Mouse (Mus musculus) spleen, postnatal 10 days (tissue): Measurements from ENCODE around the gene Apol11b.
"Not testable (repeated sequence)": the region's sequence is repeated elsewhere in the genome, so short reads cannot be mapped to it uniquely, and the experiment has no call there.

ENCODE experiments used
- DNase-seq, 2 experiments: peaks; one replicate each; pipeline ENCODE4 v3.0.0; 2021 to 2022; ENCODE audit warnings: low spot score in 2 of 2

The Apol11b gene

DNA sequence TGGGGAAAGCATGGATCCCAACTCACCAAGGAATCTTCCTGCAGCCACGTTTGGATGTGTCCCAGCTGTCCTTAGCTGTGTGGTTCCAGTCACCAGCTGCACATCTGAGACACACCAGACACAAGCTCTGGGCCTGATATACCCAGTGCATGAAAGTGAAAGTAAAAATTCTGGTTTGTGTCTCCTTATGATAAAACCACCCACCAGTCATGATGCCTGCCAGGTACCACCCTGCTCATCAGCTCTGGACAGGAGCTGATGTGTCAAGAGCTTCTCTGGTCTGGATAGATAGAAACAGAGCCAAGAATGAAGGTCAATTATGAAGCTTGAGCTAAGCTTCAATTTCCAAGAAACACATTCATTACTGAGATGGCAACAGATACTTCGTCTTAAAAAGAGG is at the start of gene Apol11b:
TSS of gene Apol11b (minus strand) at position 111 of the 400 bp plus-strand sequence.
- not testable (repeated sequence) for DNase-seq

DNA sequence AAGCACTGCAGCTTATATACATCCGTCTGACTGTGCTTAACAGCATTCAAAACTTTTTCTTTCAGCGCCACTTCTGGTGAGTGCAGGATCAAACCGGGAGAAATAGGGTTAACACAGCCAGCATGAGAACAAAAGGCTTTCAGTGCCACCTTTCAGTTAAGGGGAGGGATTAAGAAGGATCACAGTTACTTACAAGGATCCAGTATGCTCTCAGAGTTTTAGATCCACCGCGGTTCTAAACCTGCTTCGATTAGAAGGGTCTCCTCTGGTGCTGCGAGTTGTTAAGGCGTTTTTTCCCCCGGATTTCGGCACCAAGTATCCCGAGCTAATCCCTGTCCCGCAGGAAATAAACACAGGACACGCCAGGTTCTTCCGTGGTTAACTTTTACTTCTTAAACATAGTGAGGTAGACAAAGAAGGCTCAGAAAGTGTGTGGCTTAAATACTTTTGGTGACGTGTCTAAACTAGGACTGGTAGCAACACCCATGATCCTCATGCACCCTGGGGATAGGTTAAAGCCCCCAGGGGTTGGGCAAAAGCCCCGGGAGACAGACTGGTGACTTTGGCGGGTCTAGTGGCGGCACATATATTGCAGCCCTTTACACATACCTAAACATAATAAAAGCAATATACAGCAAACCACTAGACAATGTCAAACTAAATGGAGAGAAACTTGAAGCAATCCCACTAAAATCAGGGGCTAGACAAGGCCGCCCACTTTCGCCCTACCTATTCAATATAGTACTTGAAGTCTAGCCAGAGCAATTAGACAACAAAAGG is 48.6 kb upstream of the Apol11b start:
- DNase-seq = not testable (repeated sequence)

DNA sequence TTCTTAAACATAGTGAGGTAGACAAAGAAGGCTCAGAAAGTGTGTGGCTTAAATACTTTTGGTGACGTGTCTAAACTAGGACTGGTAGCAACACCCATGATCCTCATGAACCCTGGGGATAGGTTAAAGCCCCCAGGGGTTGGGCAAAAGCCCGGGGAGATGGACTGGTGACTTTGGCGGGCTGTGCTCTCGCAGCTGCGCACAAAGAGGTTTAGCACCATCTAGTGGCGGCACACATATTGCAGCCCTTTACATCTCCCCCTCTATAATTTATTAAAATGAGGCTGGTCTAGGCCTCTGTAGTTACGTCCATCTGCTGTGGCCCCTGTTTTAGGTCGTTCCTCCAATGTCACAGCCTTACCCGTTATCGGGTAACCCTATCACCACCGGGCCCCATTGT is 40.9 kb upstream of the Apol11b start:
- peak; percentile 16 to 60 for DNase-seq

DNA sequence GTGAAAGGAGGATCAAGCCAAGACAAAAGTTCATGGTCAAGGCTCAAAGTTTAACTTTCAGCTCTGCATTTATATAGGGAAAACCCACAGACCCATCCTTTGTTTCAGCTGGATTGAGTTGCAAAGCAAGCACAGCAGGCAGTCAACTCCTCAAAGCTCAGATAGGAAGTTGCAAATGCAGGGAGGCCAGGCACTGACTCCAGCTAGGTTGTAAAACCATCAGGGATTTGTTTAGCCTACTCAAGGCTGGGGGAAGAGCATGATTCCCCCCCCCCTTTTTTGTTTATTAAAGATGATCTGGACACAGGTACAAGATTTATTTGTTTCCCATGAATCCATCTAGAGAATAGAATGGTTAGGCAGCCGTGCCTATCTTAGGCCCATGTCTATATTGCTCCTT is 31.0 kb upstream of the Apol11b start:
- DNase-seq = not testable (repeated sequence)

DNA sequence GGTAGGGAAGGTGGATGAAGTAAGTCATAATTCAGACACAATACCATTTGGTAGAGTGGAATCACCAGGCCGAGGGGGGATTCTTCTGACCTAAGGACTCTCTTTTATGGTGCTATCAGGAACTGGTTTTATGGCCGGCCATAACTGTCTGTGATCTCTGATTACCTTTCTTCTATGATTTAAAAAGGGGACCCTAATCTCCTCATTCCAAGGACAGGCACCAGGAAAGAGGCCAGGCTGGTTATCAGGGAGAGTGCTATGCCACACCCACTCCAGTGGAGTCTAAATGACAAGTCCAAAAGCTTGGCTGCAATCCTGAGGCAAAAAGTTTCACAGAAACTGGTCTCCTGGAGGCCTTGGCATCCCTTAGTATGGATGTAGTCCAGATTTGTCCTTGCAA is 18.8 kb upstream of the Apol11b start:
- not testable (repeated sequence) for DNase-seq

DNA sequence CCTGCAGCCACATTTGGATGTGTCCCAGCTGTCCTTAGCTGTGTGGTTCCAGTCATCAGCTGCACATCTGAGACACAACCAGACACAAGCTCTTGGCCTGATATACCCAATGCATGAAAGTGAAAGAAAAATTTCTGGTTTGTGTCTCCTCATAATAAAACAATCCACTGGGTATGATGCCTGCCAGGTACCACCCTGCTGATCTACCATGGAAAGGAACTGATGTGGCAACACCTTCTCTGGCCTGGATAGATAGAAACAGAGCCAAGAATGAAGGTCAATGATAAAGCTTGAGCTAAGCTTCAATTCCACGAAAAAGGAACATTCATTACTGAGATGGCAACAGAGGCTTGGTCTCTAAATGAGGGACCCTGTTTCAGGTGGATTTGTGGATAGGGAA is 16.7 kb upstream of the Apol11b start:
- not testable (repeated sequence) for DNase-seq

DNA sequence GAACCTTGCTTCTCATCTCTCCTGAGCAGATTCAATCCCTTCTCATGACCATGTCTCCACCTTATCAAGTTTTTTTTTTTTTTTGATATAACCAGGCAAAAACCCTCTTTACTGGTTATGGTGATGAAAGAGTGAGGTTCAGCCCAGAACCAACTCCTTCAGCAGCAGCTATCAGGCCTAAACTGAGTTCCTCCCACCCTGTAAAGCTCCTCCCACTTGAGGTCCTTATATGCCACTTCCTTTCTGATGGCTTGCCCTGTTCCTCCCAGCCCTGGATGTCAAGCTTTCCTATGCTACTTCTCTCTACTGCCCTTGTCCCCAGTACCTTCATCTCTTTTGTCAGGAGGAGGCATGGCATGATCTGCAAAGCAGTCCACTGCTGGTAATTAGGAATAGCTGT is 8.1 kb upstream of the Apol11b start:
- DNase-seq = not testable (repeated sequence)

DNA sequence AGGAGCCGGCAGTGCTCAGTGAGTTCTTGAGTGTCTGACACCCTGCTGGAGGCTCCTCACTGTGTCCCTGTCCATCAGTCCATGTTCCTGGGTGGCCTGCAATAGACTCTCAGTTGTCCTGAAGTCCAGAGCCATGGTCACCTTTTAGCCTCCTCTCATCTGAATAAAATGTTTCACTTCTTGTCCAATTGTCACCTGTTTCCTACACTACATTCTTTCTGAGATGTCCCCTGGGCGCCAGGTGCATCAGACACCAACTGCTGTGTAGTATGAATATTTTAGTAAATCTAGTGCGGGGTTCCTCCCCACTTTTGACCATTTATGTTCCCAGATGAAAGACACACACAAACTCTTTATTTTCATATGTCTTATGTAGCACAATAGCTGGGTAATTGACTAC is 13.3 kb downstream of the Apol11b start:
- not testable (repeated sequence) for DNase-seq

DNA sequence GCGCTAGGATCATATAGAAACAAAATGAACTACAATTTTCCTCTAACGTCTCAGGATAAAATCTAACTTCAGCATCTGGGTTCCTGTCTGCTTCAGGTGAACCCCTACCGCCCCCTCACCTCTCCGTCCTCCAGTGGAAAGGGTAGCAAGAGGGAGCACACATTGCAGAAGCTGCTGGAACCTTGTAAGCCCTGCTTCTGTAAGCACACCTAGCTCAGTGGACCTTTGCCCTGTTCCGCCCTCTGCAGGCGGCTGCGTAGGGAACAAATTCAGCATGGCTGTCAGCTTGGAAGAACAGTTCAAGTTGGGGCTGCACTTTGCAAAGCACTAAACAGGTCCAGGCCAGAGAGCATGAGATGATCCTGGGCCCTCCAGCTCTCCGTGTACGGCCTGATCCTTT is 14.4 kb downstream of the Apol11b start:
- not testable (repeated sequence) for DNase-seq

DNA sequence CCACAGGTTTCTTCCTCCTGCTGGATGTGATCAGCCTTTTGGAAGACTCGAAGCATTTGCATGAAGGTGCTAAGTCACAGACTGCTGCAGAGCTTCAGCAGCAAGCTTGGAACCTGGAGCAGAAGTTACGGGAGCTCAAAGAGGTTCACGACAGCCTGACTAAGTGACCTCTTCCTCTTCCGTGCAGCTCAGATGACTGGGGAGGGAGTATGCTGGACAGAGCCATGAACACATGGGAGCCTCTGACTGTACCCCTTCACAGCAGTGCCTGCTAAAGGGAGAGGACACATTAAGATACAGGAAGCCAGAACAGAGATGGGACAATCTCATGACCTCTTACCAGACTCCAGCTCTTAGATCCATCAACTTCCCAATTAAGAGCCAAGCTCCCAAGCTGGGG is 16.6 kb downstream of the Apol11b start:
- DNase-seq = not testable (repeated sequence)

DNA sequence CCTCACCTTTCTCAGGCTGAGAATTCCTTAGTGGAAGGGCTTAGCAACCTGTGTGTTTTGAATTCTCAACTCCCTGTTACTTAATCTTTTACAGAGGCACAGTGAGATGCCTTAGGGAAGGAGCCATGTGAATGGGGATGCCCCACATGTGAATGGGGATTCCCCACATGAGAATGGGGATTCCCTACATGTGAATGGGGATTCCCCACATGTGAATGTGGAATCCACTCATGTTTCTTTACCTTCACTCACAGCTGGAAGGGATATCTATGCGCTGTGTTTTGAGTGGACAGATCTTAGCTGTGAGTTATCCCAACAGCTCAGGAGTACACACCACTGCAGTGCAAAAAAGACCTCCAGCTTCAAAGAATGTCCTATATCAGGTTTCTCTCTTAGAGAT is 18.4 kb downstream of the Apol11b start:
- DNase-seq = no peak

DNA sequence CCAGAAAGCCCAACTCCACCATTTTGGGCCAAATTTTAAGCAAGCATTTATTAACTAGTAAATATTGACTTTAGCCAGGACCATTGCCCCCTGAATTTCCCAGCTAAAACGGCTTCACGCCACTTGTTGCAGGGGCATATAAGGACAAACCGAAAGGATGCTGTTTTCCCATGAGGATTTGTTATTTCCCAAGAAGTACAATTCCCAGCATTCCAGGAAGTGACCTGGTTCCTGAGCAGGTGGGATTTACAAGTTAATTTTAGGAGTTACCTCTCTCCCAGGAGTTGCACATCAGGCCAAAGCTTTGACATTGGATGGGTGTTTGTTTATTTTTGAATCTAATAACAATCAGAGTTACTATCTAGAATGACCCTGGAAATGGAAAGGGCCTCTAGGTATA is 37.0 kb downstream of the Apol11b start:
- no peak for DNase-seq

DNA sequence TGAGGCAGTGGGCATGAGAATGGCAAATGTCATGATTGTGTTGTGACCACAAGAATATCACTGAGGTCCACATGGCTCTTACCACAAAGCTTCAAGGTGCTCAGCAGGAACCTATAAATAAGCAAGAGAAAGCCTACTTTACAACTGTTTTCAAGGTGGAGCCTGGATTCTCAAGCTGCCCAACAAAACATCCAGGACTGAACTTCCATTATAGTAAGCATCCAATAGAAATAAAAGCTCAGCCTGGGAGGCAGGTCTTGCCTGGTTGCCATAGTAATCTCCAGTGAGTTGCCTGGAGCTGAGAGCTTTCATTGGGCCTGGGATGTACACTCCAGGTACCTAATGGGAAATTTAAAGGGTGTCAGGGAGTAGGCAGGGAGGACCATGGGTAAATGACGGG is 44.1 kb downstream of the Apol11b start, which contains the start of gene Gm36245:
TSS of gene Gm36245 (plus strand) at position 301 of the 400 bp plus-strand sequence.
- no peak for DNase-seq

DNA sequence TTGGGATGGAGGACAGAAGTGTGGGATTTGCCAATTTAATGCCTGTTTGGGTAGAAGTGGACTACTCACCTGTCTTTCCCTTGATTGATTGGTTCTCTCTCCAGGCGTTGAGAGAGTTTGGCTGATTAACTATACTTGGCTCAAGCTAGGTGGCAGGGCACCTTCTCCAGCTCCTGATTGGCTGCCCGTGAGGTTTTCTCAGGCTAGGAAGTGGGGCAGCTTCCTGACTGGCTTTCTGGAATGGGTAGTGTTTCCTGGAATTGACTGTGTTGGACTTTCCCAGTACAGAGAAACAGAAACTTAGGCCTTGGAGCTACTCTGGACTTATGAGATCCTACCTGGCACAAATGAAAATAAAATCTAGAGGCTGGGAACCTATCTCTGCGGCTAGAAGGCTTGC is 44.7 kb downstream of the Apol11b start:
- no peak for DNase-seq

DNA sequence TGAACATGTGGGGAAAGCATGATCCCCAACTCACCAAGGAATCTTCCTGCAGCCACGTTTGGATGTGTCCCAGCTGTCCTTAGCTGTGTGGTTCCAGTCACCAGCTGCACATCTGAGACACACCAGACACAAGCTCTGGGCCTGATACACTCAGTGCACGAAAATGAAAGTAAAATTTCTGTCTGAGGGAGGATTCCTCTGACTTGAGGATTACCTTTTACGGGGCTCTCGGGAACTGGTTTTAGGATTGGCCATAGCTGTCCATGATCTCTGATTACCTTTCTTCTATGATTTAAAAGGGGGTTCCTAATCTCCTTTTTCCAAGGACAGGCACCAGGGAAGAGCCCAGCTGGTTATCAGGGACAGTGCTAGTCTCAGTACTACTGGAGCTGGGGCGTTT is 47.1 kb downstream of the Apol11b start, which contains the start of gene Apol10b:
TSS of gene Apol10b (minus strand) at position 165 of the 400 bp plus-strand sequence.
- DNase-seq = no peak

DNA sequence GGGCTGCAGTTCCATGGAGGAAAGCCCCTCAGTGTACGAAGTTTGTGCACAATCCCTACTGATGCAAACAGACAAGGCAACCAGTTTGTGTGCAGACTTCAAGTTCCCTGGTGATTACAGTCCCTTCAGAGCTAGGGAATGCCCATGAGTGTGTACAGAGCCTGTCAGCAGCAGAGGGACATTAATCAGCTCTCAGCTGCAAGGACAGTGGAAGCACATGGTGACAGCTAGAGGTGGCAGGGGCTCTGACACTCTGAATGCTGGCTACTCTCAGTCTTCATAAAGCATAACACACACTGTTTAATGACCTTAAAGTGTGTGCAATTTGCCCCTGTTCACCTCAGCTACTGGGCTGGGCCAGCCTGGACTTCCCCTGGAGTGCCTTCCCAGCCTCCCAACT is 49.5 kb downstream of the Apol11b start:
- DNase-seq = no peak

DNA sequence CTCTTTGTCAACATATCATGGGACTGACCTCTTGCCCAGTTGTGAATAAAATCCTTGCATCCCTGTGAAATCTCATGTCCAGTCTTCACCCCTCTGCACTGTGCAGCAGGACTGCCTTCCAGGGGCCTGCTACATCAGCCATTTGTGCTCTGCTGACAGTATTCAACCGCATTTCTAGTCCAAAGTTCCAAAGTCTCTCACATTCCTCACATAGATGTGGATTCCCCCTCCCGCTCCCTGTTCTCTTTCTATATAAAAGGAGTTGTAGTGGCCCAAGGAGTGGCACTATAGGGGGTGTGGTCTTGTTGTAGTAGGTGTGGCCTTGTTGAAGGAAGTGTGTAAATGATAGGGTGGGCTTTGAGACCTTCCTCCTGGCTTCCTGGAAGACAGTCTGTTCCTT is 52.2 kb downstream of the Apol11b start:
- DNase-seq = no peak

DNA sequence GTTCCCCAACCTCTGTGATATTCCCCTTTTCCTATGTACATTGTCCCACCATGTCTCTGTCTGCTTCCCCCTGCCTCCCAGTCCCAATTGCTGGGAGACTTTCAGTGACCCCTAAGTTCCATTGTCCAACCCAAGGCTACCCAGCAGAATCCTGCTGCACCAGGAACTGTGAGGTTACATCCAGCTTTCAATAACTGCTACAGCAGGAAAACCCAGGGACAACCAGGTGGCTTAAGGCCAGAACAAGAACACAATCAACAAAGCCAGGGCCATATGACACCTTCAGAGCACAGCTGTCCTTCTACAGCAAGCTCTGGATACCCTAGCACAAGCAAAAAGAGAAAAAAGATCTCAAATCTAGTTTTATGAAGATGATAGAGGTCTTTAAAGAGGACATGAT is 54.1 kb downstream of the Apol11b start:
- DNase-seq = no peak

DNA sequence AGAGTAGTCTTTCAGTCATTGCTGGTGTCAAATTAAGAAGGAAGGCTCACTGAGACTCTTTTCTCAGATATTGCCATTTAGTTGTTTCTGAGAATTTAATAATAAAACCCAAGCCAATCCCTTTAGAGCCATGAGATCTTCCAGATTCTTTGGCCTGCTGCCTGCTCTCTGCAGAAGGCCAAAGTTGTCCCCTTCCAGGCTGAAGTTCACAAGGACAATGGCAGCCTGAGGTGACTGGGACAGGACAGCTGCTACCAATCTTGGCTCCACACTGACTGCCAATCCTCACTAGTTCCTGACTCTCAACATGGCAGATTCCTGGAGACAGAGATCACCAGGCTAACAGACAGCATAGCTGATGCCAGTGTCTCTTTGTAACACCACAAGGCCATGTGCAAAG is 56.1 kb downstream of the Apol11b start:
- no peak for DNase-seq
